Mouse (Mus musculus) cerebellum, adult 2 months (tissue): ENCODE measurements at regions not wholly inside any gene's neighbourhood (a gene's known extent, or its start where the extent isn't known, plus 50 kb on each side); places are given as distances from the start of the nearest gene placed in this dataset.

ENCODE experiments used
- CTCF ChIP-seq: fragments of 200-500 bp; IDR thresholded peaks from 2 replicates; pipeline ENCODE4 v1.5.1; 2011; ENCODE audit warnings: low read depth, mild to moderate bottlenecking, control low read depth, low read length, moderate library complexity, borderline replicate concordance; ENCODE audit not compliant: insufficient read depth
- POLR2A ChIP-seq: fragments of 200-500 bp; IDR thresholded peaks from 2 replicates; pipeline ENCODE4 v1.6.1; 2011; ENCODE audit warnings: low read length, control low read depth, borderline replicate concordance; ENCODE audit not compliant: insufficient read depth

DNA sequence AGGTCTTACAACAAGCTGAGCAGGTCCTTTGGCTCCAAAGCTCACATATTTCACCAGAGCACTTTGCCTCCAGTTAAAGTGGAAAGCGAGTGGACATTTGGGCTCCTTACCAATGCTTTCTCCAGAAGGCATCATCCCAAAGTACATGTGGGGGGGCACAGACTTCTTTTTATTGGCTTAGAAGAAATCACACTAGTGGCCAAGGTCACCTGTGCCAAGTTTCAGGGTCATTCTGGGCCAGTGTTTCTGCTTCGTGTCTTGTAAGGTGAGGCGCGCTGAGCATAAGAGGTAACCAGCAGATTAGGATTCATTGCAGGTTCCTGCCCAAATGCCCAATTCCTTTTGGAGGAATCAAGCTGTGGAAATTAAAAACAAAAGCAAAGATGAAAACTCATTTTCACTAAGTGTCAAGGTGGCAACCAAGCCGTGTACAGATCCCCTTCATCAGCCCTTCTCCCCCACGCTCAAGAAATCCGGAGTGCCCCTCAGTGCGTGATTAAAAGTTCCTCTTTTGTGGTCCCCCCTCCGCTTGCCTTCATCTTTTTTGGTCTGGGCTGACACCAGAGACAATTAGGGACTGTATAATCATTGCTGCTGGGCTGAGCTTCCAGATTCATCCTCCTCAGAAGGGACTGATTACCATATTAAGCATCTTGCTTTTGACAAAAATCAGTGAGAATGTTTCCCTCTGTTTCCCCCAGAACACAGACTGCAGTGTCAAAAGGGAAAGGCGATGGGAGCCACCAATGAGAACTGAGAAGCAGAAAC is 222.2 kb upstream of the Ntm start:
- TF ChIP-seq POLR2A (no peak), CTCF (no peak)
